Mouse (Mus musculus) T-helper 17 cell (primary cell): ENCODE data around the gene Dlgap5.
"Not testable (repeated sequence)": the region's sequence is repeated elsewhere in the genome, so short reads cannot be mapped to it uniquely, and the experiment has no call there.

Source experiments
- in situ Hi-C, 2 experiments: fragments of 300-600 bp; cut with MboI, MseI; formaldehyde crosslinking; loops; 1 replicate in 1 of 2; 2 replicates in 1 of 2; pipeline ENCODE4 v1.15.1; 2025; ENCODE audit warnings: high pct_unique_total_duplicates in 2 of 2

Dlgap5 gene

DNA sequence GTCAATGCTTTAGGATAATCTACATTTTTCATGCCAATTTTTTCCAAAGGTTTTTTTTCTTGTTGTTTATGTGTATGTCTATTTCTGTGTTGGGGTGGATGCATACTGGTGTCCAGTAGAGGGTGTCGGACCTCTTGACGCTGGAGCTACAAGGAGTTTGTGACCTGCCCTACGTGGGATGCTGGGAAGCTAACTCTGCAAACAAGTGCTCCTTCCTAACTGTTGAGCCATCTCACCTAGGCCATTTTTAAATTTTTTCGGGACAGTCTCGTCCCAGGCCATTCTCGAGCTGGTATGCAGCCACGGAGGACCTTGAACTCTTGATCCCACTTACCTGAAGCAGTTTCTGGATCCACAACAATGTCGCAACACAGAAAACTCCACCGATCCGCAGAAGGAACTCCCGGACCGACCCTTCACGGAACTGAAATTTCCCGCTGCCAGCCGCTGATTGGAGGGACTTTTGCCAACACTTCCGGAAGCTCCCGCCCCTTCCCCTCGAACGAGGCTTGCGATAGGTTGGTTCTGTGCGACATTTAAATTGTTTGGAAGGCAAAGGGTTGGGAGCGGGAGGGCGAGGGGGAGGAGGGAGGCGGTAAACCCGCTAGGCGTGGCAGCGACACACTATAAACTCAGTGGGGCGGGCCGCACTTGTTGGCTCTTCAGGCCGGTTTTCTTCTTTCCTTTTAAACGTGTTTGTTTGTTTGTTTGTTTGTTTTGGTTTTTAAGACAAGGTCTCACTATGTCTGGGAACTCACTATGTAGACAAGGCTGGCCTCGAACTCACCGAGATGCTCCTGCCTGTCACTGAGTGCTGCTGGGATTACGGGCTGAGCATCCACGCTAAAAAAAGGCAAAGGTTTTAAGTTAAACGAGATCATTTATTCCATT is at the start of gene Dlgap5:
Gene Dlgap5, minus strand, starts transcription at position 633 of the 891 bp plus-strand sequence.
- in situ Hi-C loops: no loop called here

GRCm38 (mm10) chr14:47465468-47466175 is 47.4 kb upstream of the Dlgap5 start:
- in situ Hi-C loops: no loop called here

DNA sequence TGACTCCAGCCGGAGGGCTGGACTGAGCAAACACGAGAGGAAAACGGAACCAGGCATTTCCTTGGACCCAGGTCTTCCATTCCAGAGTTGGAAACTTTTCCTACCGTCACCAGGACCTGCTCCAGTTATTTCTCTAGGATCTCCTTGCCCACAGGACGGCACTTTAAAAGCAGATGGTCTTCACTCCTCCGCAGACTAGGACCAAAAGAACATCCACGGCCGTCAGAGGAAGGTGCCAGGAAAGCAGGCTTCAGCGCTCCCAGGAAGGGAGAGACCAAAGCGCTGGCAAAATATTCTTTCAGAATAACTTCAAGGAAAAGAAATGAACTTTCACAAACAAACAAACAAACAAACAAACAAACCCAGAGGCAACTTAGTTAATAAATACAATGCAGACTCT is 46.2 kb upstream of the Dlgap5 start:
- in situ Hi-C loops: no loop called here

- in situ Hi-C loops: no loop called here
These were observed 44.8 kb upstream of the Dlgap5 start for GRCm38 (mm10) chr14:47462877-47463460.

GRCm38 (mm10) chr14:47462453-47462852 is 44.2 kb upstream of the Dlgap5 start:
- in situ Hi-C loops: no loop called here

DNA sequence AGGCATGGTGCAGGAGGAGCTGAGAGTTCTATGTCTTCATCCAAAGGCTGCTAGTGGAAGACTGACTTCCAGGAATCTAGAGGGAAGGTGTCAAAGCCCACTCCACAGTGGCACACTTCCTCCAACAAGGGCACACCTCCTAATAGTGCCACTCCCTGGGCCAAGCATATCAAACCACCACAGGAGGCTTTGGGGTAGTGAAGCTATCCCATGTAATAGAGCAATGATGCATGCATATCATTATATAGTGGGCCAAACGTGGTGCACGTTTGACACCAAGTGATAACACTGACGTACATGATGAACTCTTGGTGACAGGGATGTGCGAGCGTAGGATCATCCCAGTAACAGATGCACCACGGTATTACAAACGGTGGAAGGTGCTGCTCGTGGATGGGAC is 43.8 kb upstream of the Dlgap5 start:
- in situ Hi-C loops: no loop called here

- in situ Hi-C loops: loop anchor here in 1 of 2 experiments (5.0 kb wide), 1 partner anchor 1333 kb away; no protein-coding TSS in a partner anchor
These were observed 41.3 kb upstream of the Dlgap5 start for GRCm38 (mm10) chr14:47459556-47459955.

- in situ Hi-C loops: not testable (repeated sequence)
These were observed 31.9 kb upstream of the Dlgap5 start, which contains the start of gene Fbxo34 for GRCm38 (mm10) chr14:47450121-47450520. Fbxo34 (plus strand) TSS chr14:47450421.

DNA sequence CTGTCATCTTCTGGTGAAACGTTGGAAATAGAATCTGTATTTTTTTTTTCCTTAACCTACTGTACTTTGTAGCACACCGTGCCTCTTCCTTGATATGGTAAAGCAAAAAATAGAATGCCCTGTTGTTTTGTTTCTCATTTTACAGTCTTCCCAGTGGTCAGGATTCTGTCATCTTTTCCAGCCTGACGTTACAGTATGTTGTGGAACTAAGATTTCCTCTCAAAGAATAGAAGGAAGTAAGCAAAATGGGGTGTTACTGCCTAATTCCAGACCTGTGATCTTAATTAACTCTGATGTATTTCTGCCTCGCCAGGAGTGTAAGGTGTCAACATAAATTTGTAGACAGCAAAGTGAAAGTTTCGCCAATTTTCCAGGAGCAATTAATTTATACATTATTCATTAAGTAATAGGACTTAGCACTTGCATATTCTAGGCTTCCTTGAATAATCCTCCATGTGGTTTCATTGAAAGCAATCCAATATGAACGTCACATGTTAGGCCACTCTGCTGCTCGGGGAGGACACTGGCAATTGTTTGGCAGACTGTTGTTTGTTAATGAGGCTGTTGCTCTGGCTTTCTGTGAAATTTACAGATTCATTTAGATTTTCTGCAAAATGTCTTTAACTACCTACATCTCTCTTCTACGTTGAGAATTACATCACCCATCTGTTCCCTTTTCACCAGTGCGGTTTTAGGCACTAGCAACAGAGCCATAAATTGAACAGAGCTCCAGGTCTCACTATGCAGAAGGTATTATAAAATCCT is 27.3 kb upstream of the Dlgap5 start:
- in situ Hi-C loops: no loop called here

GRCm38 (mm10) chr14:47444907-47445306 is 26.7 kb upstream of the Dlgap5 start:
- in situ Hi-C loops: no loop called here

DNA sequence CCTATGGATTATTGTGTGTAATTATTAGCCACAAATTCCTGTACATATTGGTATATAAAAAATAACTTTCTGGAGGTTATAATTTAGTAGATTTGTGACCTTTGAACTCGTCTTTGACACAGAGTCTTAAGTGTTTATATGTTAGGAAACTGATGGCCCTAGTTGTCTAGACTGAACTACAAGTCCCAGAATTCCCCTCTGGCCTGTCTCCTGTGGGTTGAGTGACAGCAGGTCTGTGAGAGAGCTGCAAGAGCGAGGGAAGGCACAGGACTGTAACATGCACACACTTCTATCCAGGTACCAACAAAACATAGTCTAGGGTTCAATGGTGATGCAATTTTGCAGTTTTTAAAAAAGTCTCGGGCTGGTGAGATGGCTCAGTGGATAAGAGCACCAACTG is 20.7 kb upstream of the Dlgap5 start:
- in situ Hi-C loops: no loop called here

GRCm38 (mm10) chr14:47432987-47433386 is 14.8 kb upstream of the Dlgap5 start:
- in situ Hi-C loops: no loop called here

GRCm38 (mm10) chr14:47422466-47422865 is 4.3 kb upstream of the Dlgap5 start:
- in situ Hi-C loops: no loop called here

- in situ Hi-C loops: no loop called here
These were observed 3.4 kb upstream of the Dlgap5 start for GRCm38 (mm10) chr14:47421606-47422005.

DNA sequence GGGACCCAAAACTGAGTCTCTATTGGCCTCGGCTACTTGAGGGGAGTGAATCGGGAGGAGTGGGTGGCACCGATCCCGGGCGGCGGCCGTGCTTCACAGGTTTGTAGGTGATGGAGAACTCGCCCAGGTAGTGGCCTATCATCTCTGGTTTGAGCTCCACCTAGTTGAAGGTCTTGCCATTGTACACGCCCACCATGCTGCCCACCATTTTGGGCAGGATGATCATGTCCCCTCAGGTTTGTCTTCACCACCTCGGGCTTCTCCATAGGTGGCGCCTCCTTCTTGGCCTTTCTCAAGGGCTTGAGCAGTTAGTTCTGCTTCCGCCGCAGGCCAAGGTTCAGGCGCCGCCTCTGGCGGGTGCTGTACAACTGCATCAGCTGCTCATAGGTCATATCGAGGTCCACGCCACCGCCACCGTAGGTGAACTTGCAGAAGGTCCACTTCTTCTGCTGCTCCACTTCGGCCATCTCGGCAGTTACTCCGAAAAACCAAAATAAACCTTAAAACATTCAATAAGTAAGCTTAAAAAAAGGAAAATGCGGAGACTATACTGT is 1.6 kb upstream of the Dlgap5 start:
- in situ Hi-C loops: no loop called here

DNA sequence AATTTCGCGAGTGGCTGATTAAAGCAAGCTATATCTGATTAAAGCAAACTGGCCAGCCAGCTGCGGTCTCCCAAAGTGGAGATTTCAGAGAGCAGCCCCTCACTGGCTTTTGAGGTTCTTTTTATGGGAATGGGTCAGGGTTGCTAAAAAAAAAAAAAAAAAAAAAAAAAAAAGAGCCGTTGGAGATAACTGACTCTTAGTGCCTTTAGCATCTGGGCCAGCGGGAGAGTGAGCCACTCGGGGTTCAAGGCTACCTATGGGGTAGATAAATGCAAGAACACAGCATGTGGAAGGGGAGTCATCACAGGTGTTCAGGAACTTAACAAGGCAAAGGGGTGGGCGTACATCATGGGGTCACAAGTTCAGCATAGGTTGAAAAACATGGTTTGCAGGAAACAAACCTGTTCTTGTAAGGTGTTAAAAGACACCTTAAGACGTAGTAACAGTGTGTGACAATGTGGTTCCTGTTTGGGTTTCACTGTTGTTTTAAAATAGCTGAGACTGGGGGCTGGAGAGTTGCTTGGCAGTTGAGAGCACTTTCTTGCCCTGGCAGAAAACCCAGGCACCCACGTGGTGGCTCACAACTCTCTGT is 923 bp upstream of the Dlgap5 start:
- in situ Hi-C loops: no loop called here

GRCm38 (mm10) chr14:47418666-47418991 is 422 bp upstream of the Dlgap5 start:
- in situ Hi-C loops: no loop called here

DNA sequence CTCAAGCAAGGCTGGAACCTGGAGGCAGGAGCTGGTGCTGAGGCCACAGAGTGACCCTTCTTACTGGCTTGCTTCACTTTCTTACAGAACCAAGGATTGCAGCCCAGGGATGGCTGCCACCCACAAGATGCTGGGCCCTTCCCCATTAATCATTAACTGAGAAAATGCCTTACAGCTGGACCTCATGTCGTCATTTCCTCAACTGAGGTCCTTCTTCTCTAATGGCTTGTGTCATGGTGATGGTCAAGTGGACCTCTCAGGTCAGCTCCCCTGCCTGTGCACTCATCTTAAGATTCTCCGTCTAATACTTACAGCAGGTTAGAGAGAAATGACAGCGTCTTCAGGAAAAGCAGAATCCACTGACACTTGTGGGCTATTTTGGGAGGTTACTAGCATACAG is 861 bp downstream of the Dlgap5 start:
- in situ Hi-C loops: no loop called here

- in situ Hi-C loops: no loop called here
These were observed 12.2 kb downstream of the Dlgap5 start for GRCm38 (mm10) chr14:47406000-47406399.

GRCm38 (mm10) chr14:47402735-47403134 is 15.5 kb downstream of the Dlgap5 start:
- in situ Hi-C loops: no loop called here

DNA sequence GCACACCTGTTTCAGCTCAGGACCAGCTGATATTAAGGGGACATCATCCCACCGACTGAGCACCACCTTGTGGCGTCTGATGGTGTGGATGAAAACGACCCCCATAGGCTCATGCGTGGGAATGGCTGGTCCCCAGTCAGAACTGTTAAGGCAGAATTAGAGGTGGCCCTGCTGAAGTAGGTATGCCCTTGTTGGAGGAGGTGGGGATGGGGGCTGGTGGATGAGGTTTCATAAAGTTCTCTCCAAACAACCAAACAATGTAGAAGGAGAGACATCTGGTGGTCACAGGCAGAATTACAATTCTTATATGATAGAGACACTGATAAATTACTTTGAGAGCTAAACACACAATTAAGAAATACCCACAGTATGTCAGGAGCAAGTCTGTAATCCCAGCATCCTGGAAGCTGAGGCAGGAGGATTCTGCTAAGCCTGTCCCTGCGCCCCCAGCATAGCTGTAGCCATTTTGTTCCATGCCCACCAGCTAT is 22.0 kb downstream of the Dlgap5 start:
- in situ Hi-C loops: loop anchor here in 1 of 2 experiments (5.0 kb wide), 1 partner anchor 54 kb away; no protein-coding TSS in a partner anchor
